Mouse (Mus musculus): ENCODE measurements around the gene Grin1.

Gene Grin1

GRCm38 (mm10) chr2:25318119-25318966 is 644 bp downstream of the Grin1 start:
- no peak for DNase-seq (ENCODE audit: extremely low read depth, insufficient read length, low spot score)

DNA sequence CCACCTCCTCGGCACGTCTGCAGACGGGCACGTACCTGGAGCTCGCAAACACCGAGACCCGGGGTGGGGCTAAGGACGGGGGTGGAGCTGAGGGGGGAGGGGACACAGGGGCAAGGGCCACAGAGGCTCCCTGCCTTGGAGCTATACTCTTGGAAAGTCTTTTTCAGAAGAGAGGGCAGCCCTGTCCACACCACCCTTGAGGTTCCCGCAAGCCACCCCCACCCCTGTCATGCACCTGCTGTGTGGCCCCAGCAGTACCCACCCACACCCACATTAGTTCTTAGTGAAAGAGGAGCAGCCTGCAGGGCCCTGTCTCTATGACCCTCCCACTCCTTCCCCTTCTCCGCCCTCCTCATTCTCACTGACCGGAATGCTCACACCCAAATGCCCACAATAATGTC is 7.5 kb downstream of the Grin1 start:
- no peak for DNase-seq (ENCODE audit: extremely low read depth, insufficient read length, low spot score)

- no peak for DNase-seq (ENCODE audit: extremely low read depth, insufficient read length, low spot score)
Measured at GRCm38 (mm10) chr2:25310969-25311368, 8.0 kb downstream of the Grin1 start.

- DNase-seq (ENCODE audit: extremely low read depth, insufficient read length, low spot score), result no peak
Measured at GRCm38 (mm10) chr2:25310180-25310579, 8.8 kb downstream of the Grin1 start.

DNA sequence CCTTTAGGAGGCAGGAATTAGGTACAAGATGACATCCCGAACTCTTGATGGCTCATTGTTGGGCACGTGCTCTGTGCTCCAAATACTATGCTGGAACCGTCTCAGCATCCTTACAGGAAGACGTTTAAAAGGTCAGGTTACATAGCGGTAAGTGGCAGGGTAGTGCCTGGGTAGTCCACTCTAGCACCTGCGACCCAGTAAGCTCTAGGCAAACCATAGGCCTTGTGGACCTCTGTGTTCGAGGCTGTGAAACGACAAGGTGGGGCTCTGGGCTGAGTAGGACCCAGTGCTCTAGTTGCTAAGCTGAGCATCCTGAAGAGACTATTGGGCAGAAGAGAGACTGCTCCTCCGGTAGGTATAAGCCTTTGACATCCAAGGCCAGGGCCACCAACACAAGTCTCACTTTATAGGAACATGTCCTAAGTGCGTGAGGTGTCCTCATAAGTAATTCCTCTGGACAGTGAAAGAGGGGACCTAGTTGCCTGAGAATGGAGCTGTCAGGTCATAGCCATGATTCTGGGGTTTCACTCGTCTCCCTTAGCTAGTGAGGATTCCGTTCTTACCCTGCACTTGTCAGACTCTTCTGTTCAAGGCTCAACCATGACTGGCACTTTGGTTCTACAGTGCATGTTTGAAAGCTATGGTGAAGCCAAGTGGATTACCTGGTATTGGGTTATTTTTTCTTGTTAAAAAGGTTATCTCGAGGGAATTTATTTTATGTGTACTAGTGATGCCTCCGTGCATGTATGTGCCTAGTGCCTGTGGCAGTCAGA is 13.2 kb downstream of the Grin1 start:
- DNase-seq (ENCODE audit: extremely low read depth, insufficient read length, low spot score), result no peak

GRCm38 (mm10) chr2:25304657-25305541 is 14.1 kb downstream of the Grin1 start:
- DNase-seq (ENCODE audit: extremely low read depth, insufficient read length, low spot score), result no peak

DNA sequence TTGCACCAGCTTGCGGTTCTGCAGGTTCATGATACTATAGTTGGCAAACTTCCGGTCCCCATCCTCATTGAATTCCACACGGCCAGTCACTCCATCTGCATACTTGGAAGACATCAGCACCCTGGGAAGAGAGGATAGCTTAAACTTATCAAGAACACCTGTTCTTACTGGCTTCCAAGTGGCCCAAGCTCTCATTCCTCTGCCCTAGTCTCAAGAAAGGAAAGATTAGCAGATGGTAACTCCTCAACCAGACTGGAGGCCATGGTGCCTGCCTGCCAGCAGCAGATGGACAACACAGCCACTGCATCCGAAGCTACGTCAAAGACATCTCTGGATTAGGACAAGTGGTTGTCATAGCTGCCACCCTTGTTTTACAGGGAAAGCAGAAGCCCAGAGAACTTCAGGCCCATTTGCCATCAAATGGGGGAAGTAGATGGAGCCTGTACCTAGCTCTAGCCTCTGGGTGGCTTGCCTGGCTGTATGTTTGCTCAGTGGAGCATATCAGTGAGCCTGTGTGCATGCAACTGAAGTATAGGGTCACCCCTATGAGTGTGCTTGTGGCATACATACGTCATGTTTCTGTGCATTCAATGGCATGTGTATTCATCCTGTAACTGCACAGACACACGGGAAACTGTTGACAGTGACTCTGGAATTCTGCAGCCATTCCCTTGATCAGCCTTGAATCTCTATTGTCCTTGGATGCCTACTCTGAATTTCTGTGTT is 14.9 kb downstream of the Grin1 start:
- DNase-seq (ENCODE audit: extremely low read depth, insufficient read length, low spot score), result no peak

- DNase-seq (ENCODE audit: extremely low read depth, insufficient read length, low spot score), result no peak
Measured at GRCm38 (mm10) chr2:25303452-25303851, 15.5 kb downstream of the Grin1 start.

- DNase-seq (ENCODE audit: extremely low read depth, insufficient read length, low spot score), result no peak
Measured at GRCm38 (mm10) chr2:25298046-25298445, 20.9 kb downstream of the Grin1 start.

DNA sequence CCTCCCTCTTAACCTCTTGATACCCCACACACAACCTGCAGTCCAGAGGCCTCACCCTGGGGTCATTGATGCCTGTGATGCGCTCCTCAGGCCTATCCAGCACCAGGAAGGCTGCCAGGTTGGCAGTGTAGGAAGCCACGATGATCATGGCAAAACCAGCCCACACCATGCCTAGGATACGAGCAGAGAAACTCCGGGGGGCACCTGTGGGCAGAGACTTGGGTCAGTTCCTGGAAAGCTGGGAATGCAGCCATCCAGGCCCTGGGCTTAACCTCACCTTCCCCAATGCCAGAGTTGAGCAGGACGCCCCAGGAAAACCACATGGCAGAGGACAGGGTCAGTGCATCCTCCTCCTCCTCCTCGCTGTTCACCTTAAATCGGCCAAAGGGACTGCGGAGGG is 21.9 kb downstream of the Grin1 start:
- DNase-seq (ENCODE audit: extremely low read depth, insufficient read length, low spot score), result no peak

DNA sequence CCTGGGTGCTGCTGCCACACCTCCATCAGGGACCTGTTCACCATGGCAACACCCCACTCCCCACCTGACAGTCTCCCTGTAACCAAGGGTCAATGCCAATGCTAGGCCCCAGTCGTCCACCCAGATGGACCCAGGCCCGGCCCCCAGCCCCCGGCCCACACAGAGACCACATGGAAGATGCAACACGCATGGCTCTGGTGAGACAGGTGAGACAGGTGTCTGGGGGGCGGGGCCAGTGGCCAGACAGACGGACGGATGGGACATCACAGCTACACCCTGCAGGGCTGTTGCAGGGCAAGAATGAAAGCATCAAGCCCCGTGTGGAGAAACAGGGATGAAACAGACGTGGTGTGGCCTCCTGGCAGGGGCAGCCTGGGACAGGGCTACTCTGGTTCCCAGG is 25.3 kb downstream of the Grin1 start:
- DNase-seq (ENCODE audit: extremely low read depth, insufficient read length, low spot score), result no peak

GRCm38 (mm10) chr2:25292856-25293255 is 26.1 kb downstream of the Grin1 start:
- no peak for DNase-seq (ENCODE audit: extremely low read depth, insufficient read length, low spot score)

DNA sequence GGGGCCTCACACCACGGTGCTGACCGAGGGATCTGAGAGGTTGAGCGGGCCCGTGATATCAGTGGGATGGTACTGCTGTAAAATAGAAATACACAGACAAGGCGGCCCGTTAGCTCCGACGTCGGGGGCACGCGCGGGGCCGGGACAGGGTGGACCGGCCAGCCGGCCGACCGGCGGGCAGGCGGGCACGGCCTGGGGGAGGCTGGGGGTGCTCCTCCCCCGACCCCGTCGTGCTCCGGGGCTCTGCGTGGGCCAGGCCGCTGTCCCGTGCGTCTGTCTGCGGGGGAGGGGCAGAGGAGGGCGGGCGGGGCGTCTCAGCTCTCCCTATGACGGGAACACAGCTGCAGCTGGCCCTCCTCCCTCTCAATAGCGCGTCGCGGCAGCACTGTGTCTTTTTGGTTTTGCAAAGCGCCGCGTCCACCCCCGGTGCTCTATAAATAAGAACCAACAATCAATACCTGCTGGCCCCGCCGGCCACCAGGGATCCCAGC is 26.9 kb downstream of the Grin1 start:
- no peak for DNase-seq (ENCODE audit: extremely low read depth, insufficient read length, low spot score)

DNA sequence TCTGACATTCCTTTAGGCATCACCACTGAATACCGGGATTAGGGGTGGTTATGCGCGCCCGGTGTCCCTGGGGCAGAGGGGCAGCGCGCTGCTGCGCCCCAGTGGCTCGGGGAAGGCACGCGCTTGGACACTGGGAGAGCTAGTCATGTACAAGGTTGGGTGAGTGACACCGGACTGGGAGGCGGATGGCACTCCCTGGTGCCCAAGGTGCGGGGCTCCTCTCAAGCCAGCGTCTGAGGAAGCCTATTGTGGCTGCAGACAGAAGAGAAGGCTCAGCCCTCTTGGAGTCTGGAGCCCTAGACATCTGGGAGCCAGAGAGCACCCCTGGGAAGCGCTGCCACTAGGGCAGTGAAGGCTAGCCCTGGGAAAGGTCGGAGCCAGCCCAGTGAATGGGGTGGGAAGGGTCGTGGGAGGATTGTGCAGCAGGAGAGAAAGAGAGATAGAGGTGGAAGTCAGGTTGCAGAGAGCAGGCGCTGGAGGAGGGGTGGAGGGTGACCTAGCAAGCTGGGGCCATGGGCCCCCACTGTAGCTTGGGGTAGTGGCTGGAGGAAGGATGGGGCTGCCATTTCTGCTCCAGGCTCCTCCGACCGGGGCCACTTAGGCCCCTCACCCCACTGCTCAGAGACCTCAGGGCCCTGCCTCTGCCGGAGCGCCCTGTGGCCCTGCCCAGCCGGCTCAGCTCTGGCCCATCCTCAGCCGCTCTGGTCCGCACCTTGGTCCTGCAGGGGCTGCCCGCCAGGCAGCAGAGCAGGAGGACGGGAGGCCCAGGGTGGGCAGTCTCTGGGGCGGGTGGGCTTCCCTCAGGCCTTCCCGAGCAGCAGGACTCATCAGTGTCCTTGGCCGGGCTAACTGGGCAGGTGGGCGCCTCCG is 27.6 kb downstream of the Grin1 start:
- DNase-seq (ENCODE audit: extremely low read depth, insufficient read length, low spot score), result no peak

GRCm38 (mm10) chr2:25290816-25291130 is 28.2 kb downstream of the Grin1 start:
- DNase-seq (ENCODE audit: extremely low read depth, insufficient read length, low spot score), result no peak

DNA sequence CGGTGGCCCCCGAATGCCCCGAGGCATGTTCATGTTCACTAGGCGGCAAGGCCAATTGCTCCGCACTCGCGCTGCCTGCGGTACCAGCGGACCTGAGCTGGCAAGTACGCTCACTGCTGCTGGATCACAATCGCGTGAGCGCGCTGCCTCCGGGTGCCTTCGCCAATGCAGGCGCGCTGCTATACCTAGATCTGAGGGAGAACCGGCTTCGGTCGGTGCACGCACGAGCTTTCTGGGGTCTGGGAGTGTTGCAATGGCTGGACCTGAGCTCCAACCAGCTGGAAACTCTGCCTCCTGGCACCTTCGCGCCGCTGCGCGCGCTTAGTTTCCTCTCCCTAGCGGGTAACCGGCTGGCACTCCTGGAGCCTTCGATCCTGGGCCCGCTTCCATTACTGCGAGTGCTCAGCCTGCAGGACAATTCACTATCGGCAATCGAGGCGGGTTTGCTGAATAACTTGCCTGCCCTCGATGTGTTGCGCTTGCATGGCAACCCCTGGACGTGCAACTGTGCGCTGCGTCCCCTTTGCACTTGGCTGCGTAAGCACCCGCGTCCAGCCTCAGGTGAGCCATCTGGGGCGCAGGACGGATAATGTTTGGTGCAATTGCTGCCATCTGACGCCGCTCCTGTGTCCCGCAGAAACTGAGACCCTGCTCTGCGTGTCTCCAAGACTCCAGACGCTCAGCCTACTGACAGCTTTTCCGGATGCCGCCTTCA is 28.7 kb downstream of the Grin1 start:
- no peak for DNase-seq (ENCODE audit: extremely low read depth, insufficient read length, low spot score)

DNA sequence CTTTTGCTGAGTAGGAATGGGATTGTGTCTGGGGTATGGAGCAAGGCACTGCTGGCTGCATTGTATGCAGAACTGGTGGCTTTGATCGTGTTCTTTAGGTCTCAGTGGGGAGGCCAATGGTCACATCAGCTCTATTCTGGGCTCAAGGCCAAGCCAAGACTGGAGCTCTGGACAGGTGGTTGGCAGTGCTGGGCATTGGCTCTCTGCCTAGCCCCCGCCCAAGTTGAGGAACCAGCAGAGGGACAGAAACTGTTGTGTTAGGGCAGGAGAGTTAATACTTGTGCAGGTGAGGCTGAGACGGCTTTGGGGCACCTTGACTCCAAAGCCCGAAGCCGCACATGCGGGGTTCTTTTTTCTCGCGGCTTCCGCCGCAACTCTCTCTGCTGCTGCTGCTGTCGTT is 29.3 kb downstream of the Grin1 start, which contains the start of gene Lrrc26:
Gene Lrrc26, plus strand, starts transcription at position 265 of the 400 bp plus-strand sequence.
- DNase-seq (ENCODE audit: extremely low read depth, insufficient read length, low spot score), result no peak

DNA sequence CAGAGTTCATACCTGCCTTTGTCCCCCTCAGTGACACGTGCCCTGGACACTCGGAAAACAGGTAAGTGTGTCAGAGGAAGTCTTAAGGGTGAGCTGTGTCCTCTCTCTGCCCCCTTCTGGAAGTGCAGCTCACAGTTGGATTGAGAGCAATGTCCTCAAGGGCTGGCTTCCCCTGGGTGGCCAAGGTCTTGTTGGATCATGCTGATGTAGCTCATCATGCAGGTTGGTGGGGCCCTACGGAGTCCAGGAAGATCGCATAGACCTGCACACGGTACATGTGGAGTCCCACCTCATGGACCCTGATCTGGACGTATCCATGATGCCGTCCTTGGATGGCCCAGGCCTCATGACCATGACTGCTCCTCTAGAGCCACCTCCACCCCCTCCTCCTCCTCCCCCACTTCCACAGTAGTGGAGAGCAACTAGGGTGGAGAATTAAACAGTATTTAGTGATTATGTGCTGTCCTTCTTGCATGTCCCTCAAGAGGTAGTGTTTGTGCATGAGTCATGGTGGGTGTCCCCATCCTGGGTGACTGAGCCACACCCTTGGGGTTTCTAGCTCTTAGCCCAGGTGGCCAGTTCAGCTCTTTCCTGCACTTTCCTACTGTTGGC is 30.1 kb downstream of the Grin1 start:
- DNase-seq (ENCODE audit: extremely low read depth, insufficient read length, low spot score), result peak; percentile 33
